Mouse (Mus musculus) small intestine, adult 2 months (tissue): ENCODE results near the gene Pzp.

Experiments
- CTCF ChIP-seq: fragments of 200-500 bp; IDR thresholded peaks from 2 replicates; pipeline ENCODE4 v1.5.1; 2012; ENCODE audit warnings: low read depth, mild to moderate bottlenecking, control low read depth, inconsistent platforms, low read length, moderate library complexity, mixed read lengths; ENCODE audit not compliant: insufficient replicate concordance, insufficient read length; ENCODE audit errors: extremely low read depth
- POLR2A ChIP-seq: fragments of 200-500 bp; IDR thresholded peaks from 2 replicates; pipeline ENCODE4 v1.6.1; 2012; ENCODE audit warnings: low read depth, mild to moderate bottlenecking, control low read depth, inconsistent platforms, low read length, moderate library complexity

DNA sequence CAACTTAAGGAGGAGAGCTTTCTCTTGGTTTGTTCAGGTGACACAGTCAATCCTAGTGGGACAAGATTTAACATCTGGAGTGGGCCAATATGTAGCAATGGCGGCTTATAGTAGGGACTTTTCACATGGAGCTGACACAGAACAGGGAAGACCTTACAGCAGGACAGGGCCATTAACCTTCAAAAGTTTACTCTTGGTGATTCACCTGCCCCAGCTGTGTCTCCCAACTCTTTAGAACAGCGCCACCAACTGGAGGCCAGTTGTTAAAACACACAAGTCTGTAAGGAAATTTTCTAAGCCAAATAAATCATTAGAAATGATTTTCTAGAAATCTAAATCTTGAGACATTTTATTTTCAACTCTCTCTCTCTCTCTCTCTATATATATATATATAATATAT, 59.2 kb downstream of the Pzp start:
- TF ChIP-seq POLR2A = no peak
- TF ChIP-seq CTCF = no peak
